Mouse (Mus musculus): Measurements from ENCODE around the gene Ace2. TPM values are rescaled to one million over a fixed set of nuclear protein-coding genes. Genes with fewer than 3 reads are reported as not detected.

Gene Ace2
- under 1 TPM in 1 of 2 experiments, not detected in 1; 0.27 TPM for polyA plus RNA-seq (2012; fragmentation: generic; extraction: Trizol)

DNA sequence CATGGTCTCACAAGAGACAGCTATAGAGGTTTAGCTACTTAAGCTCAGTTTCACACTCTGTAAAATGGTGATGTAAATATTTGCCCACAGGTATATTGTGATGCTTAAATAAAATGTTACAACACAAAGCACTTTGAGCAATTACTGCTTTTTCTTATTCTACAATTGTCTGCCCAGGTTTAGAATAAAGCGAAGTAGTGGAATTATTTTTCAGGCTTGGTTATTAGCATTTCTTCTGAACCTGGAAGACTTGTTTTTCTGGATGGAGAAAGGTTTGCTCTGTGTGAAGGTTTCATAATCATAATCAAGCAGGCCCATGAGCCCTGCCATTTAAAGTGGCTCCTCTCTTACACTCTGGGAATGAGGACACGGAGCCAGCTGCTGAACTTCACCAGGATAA is at the start of gene Ace2:
TSS of gene Ace2 (plus strand) at position 301 of the 400 bp plus-strand sequence.

Other genes starting within 250 kb of the Ace2 start
- gene Ap1s2, start 230.3 kb upstream of the Ace2 start, polyA plus RNA-seq (2012; fragmentation: generic; extraction: Trizol) = 1 to 10 TPM; 1.4 to 6.6 TPM
- gene Zrsr2, start 180.7 kb upstream of the Ace2 start, polyA plus RNA-seq (2012; fragmentation: generic; extraction: Trizol) = 10 to 100 TPM in 1 of 2 experiments, 1 to 10 TPM in 1; 7.4 to 19.1 TPM
- gene Car5b, start 111.3 kb upstream of the Ace2 start, polyA plus RNA-seq (2012; fragmentation: generic; extraction: Trizol) = 10 to 100 TPM in 1 of 2 experiments, 1 to 10 TPM in 1; 5.6 to 12.2 TPM
- 1 to 10 TPM; 2.7 to 6.8 TPM for gene Siah1b, start 62.8 kb upstream of the Ace2 start, polyA plus RNA-seq (2012; fragmentation: generic; extraction: Trizol)
- gene Cltrn, start 50.5 kb upstream of the Ace2 start, polyA plus RNA-seq (2012; fragmentation: generic; extraction: Trizol) = not detected
- under 1 TPM in 1 of 2 experiments, not detected in 1; 0.06 TPM for gene Bmx, start 118.9 kb downstream of the Ace2 start, polyA plus RNA-seq (2012; fragmentation: generic; extraction: Trizol)
- gene Pir, start 130.0 kb downstream of the Ace2 start, polyA plus RNA-seq (2012; fragmentation: generic; extraction: Trizol) = 10 to 100 TPM; 15.9 to 29.5 TPM
- 10 to 100 TPM in 1 of 2 experiments, 1 to 10 TPM in 1; 9.7 to 41.7 TPM for gene Vegfd, start 234.0 kb downstream of the Ace2 start, polyA plus RNA-seq (2012; fragmentation: generic; extraction: Trizol)

All from C3H10T1/2 (cell line).